Mouse (Mus musculus) macrophage (primary cell): ENCODE results near the gene Picalm. TPM values are rescaled to one million over a fixed set of nuclear protein-coding genes. Genes with fewer than 3 reads are reported as not detected.
"Not testable (repeated sequence)": the region's sequence is repeated elsewhere in the genome, so short reads cannot be mapped to it uniquely, and the experiment has no call there.

Source experiments
- H3K27ac ChIP-seq: fragments of 350-480 bp; formaldehyde crosslinking; 2 replicates; pipeline ENCODE4 v1.9.0; 2021
- H3K36me3 ChIP-seq: fragments of 350-480 bp; formaldehyde crosslinking; 2 replicates; pipeline ENCODE4 v1.9.0; 2021; ENCODE audit errors: inconsistent target
- H3K4me3 ChIP-seq: fragments of 350-480 bp; formaldehyde crosslinking; 2 replicates; pipeline ENCODE4 v1.9.0; 2021; ENCODE audit errors: inconsistent target
- H3K79me2 ChIP-seq: fragments of 350-480 bp; formaldehyde crosslinking; 2 replicates; pipeline ENCODE4 v1.9.0; 2021; ENCODE audit errors: inconsistent target
- WGBS: methylation state at CpG from one replicate; pipeline ENCODE4 v1.1.7; 2026; ENCODE audit warnings: inconsistent platforms; ENCODE audit not compliant: missing documents; 5-methylcytosine and 5-hydroxymethylcytosine counted together
- polyA plus RNA-seq: library from polyadenylated mRNA; stranded (reverse); fragments of 250-400 nt; gene quantifications from 3 replicates; pipeline ENCODE4 v1.2.4, GENCODE M21; 2018; ENCODE audit warnings: inconsistent platforms

The Picalm gene
- polyA plus RNA-seq, 1 experiment from 2014 or later: 393 TPM

DNA sequence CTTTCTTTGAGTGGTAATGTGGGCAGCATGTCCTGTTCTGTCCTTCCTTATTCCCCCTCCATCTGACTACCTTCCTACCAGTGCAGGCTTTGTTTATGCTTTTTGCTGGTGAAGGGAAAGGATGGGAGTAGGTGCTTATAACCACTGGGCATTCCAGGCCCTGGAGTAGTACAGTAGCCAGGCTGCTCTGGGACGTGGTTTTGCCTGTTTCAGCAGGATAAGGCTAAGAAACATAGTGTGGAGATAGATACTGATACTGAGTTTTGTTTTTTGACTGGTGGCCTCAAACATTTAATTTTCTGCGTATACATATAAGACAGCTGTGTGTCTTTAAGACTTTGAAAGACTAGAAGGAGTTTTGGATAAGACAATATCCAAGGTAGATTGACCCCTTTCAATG lies 73.9 kb downstream of the Picalm start:
- WGBS: 100% methylated on average over 2 of the region's 2 CpGs
- H3K79me2 ChIP-seq: peaks cover 45% of the 10 kb centered on the region; the same call in 1 of the 2 replicates
- H3K4me3 ChIP-seq: no peak overlapping the region
- H3K27ac ChIP-seq: no peak overlapping the region
- peaks cover 95% of the 10 kb centered on the region for H3K36me3 ChIP-seq

DNA sequence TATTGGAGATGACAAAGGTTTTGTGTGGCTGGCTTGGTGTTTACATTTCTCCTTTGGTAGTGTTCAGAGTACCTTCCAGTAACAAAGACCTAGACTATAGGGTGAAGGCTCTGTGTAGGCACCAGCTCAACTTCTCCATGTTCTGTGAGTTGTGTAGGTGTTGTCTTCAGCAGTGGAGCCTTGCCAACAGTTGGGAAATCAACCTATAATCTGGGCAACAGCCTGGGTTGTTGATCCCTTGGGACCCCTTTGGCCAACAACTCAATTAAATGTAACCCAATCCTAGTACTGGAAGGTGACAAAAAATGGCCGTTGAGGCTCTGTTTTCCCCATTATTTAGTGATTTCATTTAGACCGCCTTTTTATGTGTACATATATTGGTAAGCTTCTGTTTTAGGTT lies 80.1 kb downstream of the Picalm start:
- Histone ChIP-seq H3K27ac (no peak overlapping the region), H3K79me2 (no peaks in the 10 kb centered on the region), H3K4me3 (no peak overlapping the region), H3K36me3 (peaks cover 45% of the 10 kb centered on the region)
- 94% methylated on average over 2 of the region's 2 CpGs for WGBS

DNA sequence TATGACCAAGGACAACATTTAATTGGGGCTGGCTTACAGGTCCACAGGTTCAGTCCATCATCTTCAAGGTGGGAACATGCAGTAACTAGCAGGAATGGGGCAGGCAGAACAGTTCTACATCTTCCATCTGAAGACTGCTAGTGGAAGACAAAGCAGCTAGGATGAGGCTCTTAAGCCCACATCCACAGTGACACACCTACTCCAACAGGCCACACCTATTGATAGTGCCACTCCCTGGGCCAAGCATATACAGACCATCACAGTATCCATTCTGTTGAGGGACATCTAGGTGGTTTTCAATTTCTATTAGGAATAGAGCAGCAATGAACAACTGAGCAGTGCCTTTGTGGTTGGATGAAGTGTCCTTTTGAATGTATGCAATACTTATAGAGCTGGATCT lies 80.9 kb downstream of the Picalm start:
- H3K27ac ChIP-seq: no peak overlapping the region
- H3K36me3 ChIP-seq: peaks cover 37% of the 10 kb centered on the region
- no peak overlapping the region for H3K4me3 ChIP-seq
- H3K79me2 ChIP-seq: no peaks in the 10 kb centered on the region

DNA sequence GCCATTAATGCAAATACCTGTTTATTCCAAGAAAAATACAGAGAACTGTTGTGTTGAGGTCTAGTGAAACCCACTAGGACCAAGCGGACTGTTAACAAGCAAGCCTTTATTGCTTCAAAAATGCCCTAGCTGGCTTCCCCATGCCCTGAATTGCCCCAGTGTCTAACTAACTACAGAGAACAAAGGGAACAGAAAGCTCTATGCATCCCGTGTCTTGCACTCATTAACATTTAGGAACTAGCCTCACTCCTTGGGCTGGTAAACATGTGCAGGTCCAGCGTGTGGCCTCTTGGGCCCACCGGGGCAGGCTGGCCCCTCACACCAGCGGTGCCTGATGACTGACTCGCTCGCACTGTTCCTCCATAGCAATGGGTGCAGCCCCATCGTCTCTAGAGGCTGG lies 86.5 kb downstream of the Picalm start:
- WGBS: 80% methylated on average over 8 of the region's 8 CpGs
- no peaks in the 10 kb centered on the region for H3K36me3 ChIP-seq
- no peak overlapping the region for H3K4me3 ChIP-seq
- no peaks in the 10 kb centered on the region for H3K79me2 ChIP-seq
- no peak overlapping the region for H3K27ac ChIP-seq

DNA sequence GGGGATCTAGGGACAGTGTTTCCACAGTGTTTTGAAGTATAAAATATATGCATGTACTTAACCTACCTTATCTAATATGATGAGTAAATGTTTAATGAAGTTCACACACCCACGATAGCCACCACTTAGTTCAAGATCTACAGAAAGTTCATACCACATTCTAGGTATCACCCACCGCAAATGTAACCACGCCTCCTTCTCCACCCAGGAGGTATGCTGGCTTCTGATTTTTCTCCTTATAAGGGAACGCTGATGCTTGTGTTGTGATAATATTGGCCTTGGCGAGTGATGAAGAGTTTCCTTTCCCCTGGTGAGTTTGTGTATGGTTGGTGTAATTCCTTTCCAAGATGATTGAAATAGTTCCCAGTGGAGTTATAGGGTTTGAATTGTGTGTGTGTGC lies 88.1 kb downstream of the Picalm start:
- 76% methylated on average over 5 of the region's 5 CpGs for WGBS

DNA sequence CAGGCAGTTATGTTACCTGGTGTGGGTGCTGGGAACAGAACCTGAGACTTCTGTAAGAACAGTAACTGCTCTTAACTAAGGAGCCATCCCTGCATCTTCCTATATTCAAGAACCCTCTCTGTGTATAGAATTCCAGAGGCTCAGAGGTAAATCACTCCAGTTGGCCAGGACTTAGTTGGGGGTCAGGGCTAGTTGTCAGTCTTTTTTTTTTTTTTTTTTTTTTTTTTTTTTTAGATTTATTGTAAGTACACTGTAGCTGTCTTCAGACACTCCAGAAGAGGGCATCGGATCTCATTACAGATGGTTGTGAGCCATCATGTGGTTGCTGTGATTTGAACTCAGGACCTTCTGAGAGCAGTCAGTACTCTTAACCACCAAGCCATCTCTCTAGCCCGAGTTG lies 91.5 kb downstream of the Picalm start:
- WGBS: 88% methylated on average over 2 of the region's 2 CpGs
- H3K79me2 ChIP-seq: no peaks in the 10 kb centered on the region
- H3K4me3 ChIP-seq: no peak overlapping the region
- no peaks in the 10 kb centered on the region for H3K36me3 ChIP-seq
- no peak overlapping the region for H3K27ac ChIP-seq

More for the DNA sequence above, 88.1 kb downstream of the Picalm start:
- H3K27ac ChIP-seq: no peak overlapping the region
- no peak overlapping the region for H3K4me3 ChIP-seq
- H3K36me3 ChIP-seq: no peaks in the 10 kb centered on the region
- H3K79me2 ChIP-seq: no peaks in the 10 kb centered on the region

DNA sequence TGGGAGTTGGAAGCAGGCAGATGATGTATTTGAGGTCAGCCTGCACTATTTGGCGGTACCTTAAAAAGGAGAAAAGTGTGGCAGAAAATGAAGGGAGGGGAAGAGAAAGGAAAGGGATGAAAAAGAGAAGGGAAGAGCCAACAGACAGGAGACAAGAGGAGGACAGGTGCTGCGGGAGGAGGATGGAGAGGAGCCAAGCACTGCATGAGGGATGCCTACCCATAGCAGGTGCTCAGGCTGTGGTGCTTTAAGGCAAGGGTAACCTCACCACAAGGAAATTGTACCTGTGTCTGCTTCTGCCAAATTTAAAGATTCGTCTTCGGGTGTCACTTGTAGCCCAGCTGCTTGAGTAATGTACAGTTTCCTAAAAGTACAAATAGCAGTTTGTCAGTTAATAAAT lies 98.1 kb downstream of the Picalm start:
- Histone ChIP-seq H3K79me2 (no peaks in the 10 kb centered on the region), H3K4me3 (no peak overlapping the region), H3K27ac (no peak overlapping the region), H3K36me3 (no peaks in the 10 kb centered on the region)
- WGBS: 66% methylated on average over 4 of the region's 4 CpGs

DNA sequence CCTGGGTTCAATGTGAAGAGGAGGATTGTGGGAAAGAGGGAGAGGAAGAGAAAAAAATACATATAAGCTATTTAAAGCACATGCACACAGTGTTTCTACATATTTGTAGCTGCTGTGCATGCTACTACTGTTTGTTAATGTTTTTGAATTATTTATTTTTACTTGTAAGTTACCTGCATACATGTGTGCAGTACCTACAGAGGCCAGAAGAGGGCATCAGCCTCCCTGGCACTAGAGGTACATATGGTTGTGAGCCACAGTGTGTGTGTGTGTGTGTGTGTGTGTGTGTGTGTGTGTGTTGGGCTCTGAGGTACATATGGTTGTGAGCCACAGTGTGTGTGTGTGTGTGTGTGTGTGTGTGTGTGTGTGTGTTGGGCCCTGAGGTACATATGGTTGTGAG lies 98.9 kb downstream of the Picalm start:
- not testable (repeated sequence) for H3K36me3 ChIP-seq, H3K4me3 ChIP-seq, H3K79me2 ChIP-seq, H3K27ac ChIP-seq

DNA sequence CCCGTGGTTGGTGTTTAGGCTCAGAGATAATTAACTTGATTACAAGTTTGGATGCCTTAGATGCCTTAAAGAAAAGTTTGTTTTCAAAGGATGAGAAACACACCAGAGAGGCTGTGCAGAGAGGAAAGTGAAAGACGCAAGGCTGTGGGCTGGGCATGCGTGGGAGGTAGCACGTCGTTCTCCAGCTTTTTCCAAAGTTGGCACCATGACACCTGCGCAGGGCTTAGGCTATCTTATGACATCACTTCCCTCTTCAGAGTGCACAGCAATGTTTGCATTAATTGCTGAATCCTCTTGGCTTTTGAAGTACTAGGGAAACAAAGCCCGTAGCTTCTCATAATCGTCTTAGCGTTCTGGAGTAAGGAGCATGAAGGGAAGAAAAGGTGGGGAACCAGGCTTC lies 101.4 kb downstream of the Picalm start:
- H3K4me3 ChIP-seq: no peak overlapping the region
- H3K27ac ChIP-seq: no peak overlapping the region
- no peaks in the 10 kb centered on the region for H3K79me2 ChIP-seq
- 73% methylated on average over 8 of the region's 9 CpGs for WGBS
- no peaks in the 10 kb centered on the region for H3K36me3 ChIP-seq

DNA sequence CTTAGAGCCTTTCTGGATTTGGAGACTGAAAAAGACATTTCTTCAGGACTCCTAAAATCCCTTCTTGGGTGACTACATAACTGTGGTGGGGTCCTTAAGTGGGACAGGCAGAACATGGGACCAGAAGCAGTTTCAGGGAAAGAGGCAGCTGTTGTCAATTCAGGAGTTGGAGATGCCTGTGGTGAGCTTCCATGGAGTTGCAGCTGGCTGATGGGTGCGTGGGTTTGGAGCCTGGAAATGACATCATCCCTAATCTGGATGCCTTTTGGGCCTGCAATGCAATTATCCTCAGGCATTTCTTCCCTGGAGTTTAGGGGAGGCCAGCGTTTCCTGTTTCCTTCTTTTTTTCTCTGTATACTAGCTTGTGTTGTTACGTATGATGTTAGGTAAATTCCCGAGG lies 103.9 kb downstream of the Picalm start:
- Histone ChIP-seq H3K79me2 (no peaks in the 10 kb centered on the region), H3K4me3 (no peak overlapping the region), H3K36me3 (no peaks in the 10 kb centered on the region), H3K27ac (no peak overlapping the region)
- 63% methylated on average over 3 of the region's 4 CpGs for WGBS

DNA sequence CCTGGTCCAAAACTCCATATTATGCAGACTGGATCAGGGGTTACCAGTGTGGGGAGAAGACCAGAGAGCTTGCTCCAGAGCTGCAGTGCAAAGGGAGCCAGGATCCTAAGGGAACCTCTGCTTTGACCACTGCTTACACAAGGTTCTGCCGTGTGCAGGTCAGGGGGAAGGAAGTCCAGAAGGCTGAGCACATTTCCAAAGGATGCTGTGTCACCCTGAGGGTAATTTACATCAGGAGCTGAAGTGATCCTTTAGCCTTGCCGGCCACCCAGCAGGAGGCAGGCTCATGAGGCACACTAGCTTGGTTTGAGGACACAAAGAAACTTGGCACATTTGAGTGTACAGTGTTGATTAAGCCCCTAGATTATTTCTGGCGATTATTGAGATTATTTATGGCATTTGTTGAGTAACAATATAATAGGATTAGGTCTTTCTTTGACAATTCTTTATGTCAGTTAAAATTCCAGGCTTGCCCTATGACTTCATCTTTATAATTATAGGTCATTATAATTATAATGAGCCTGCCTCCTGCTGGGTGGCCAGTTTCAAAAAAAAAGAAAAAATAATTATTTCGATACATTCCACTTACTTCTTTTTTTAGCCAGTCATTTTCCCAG lies 106.4 kb downstream of the Picalm start:
- H3K79me2 ChIP-seq: no peaks in the 10 kb centered on the region
- H3K27ac ChIP-seq: no peak overlapping the region
- H3K4me3 ChIP-seq: no peak overlapping the region
- H3K36me3 ChIP-seq: no peaks in the 10 kb centered on the region
- WGBS: 35% methylated on average over 3 of the region's 4 CpGs

DNA sequence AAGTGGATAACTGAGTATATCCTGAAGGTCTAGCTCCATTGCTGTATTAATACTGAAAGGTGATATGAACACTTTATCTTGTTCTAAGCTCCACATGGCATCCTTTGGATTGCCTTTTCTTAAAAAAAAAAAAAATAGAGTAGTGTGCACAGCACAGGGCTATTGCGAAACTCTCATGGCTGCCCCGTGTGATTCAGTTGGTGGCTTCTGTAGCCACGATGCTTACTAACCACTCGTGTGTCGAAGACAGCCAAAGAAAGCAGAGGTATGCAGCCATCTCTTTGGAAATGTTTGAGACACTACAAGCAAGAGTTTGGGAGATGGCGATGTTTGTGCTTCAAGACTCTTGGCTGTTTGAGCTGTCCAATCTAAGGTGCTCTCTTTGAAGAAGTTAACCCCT lies 113.1 kb downstream of the Picalm start:
- H3K36me3 ChIP-seq: no peaks in the 10 kb centered on the region
- no peak overlapping the region for H3K4me3 ChIP-seq
- no peaks in the 10 kb centered on the region for H3K79me2 ChIP-seq
- H3K27ac ChIP-seq: no peak overlapping the region
- 32% methylated on average over 6 of the region's 6 CpGs for WGBS

DNA sequence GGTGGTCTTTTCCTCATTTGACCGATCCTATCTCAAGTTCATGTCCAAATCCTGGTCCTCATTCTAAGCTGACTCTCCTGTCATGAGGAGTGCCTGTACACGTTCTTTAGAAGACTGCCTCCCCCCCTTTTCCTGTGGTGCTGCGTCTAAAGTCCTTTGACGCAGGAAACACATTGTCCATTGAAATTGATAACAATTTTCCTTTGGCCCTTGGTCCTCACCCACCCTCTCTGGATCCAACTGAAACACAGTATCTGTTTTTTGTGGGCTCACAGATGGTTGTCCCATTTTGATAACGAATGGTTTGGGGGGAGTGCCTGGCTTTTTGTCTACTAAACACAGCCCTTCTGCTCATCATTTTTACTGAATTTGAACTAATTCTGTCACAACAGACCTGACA lies 113.6 kb downstream of the Picalm start:
- H3K27ac ChIP-seq: no peak overlapping the region
- no peaks in the 10 kb centered on the region for H3K79me2 ChIP-seq
- no peaks in the 10 kb centered on the region for H3K36me3 ChIP-seq
- 67% methylated on average over 5 of the region's 5 CpGs for WGBS
- H3K4me3 ChIP-seq: no peak overlapping the region

DNA sequence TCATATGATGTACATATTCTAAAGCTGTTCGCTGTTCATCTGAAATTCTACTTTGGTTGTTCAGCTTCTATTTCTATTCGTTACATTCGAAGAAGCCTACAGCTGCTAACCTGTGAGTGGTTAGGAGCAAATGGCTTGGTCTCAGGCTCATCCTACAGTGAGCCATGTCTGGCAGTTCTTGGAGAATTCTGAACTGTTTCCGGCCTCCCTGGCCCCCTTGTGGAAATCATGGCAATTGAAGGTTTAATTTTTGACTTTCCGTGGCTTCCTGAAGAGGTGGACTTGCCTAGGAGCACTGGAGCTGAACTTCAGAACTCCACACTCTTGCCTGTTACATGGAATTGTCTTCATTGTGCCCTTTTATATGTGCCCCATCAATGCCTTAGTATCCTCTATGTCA lies 122.9 kb downstream of the Picalm start:
- 89% methylated on average over 5 of the region's 5 CpGs for WGBS
- Histone ChIP-seq H3K79me2 (no peaks in the 10 kb centered on the region), H3K4me3 (no peak overlapping the region), H3K27ac (no peak overlapping the region), H3K36me3 (no peaks in the 10 kb centered on the region)

DNA sequence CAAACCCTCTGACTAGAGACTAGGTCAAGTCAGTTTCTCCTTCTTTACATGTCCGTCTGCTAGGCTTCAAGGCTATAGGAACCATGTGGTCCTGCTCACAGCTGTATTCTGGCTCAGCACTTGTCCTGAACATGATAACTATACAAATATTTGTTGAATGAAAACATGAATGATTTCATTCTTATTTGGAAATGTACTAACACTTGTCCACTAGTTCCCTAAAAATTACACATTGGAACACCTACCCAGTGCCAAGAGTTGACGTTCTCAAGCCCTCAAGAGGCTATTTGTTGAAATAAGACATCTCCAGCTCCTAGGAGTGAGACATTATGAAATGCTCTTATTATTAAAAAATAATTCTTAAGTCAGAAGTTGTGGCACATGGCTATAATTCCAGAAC lies 128.7 kb downstream of the Picalm start:
- no peak overlapping the region for H3K27ac ChIP-seq
- H3K4me3 ChIP-seq: no peak overlapping the region
- 96% methylated on average over 2 of the region's 2 CpGs for WGBS
- no peaks in the 10 kb centered on the region for H3K36me3 ChIP-seq
- H3K79me2 ChIP-seq: no peaks in the 10 kb centered on the region

DNA sequence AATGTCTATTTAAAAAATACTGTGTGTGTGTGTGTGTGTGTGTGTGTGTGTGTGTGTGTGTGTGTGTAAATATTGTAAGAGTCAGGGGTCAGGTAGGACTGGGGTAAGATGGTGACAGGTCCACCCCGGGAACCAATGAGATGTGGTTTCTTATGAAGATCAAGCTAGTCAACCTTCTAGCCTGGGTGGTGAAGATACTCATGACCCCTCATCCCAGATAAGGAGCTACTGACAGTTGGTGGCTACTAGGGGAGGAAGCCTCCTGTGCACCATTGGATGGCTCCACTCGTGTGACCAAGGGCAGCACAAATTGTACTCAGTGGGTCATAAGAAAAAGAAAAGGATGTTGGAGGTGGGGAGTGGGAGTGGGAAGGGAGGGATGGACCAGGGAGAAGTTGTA lies 129.9 kb downstream of the Picalm start:
- H3K4me3 ChIP-seq: no peak overlapping the region
- 81% methylated on average over 2 of the region's 2 CpGs for WGBS
- no peaks in the 10 kb centered on the region for H3K36me3 ChIP-seq
- H3K79me2 ChIP-seq: no peaks in the 10 kb centered on the region
- H3K27ac ChIP-seq: no peak overlapping the region
